Mouse (Mus musculus) erythroblast, embryonic 14.5 days (primary cell): ENCODE data around the gene Foxj2.

Experiments used
- GATA1 ChIP-seq: IDR thresholded peaks from 2 replicates; pipeline ENCODE4 v1.6.1; 2012; ENCODE audit warnings: low read length, inconsistent platforms, mixed read lengths
- TAL1 ChIP-seq: IDR thresholded peaks from 3 replicates; pipeline ENCODE4 v1.6.1; 2012; ENCODE audit warnings: low read length, inconsistent platforms, mixed read lengths

DNA sequence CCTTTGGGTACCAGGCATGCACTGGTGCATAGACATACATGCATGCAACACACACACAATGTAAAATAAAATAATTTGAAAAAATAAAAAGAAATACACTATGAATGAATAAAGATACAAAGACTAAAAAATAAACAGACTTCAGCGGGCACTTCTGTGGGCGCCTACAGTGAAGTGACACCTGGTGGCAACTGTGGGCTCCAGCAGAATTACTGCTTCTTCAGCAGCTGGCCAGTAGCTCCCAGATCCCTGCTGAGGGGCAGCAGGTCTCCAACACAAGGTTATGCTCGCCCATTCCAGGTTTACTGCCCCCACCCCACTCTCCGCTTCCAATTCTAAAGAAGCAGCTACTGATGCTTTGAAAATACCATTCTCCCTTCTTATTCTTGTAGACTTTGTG lies 48.2 kb downstream of the Foxj2 start:
- TF ChIP-seq GATA1: no peak
- TF ChIP-seq TAL1: no peak
